Mouse (Mus musculus) gastrocnemius, adult 2 months (tissue): ENCODE data around the gene Gm21719. TPM values are rescaled to one million over a fixed set of nuclear protein-coding genes. Genes with fewer than 3 reads are reported as not detected.
"Not testable (repeated sequence)": the region's sequence is repeated elsewhere in the genome, so short reads cannot be mapped to it uniquely, and the experiment has no call there.

Experiments
- DNase-seq: peaks from one replicate; pipeline ENCODE4 v3.0.0; 2022
- H3K27ac ChIP-seq: fragments of 200-600 bp; 2 replicates; pipeline ENCODE4 v1.8.1; 2022; ENCODE audit warnings: mild to moderate bottlenecking
- H3K4me3 ChIP-seq: fragments of 200-600 bp; 2 replicates; pipeline ENCODE4 v1.8.1; 2022; ENCODE audit warnings: mild to moderate bottlenecking, moderate library complexity
- intact Hi-C: fragments of 180-260 bp; cut with DNase I; formaldehyde crosslinking; loops from one replicate; pipeline ENCODE4 v1.15.1; 2025
- long read RNA-seq, 2 experiments: library from polyadenylated mRNA; stranded (forward); transcript quantifications; one replicate each; pipeline ENCODE4 v2.0.0; 2021
- total RNA-seq, 2 experiments: library from RNA; stranded (reverse); gene quantifications; 2 replicates each; pipeline ENCODE4 v1.2.3; 2021

Gm21719 gene
- not detected for total RNA-seq
- long read RNA-seq, experiment 1, result 0 reads
- long read RNA-seq, experiment 2, result 0 reads

- DNase-seq, H3K27ac ChIP-seq, intact Hi-C loops, H3K4me3 ChIP-seq: not testable (repeated sequence)
Measured at GRCm38 (mm10) chrY:6682772-6683171, at the start of gene Gm21719. Gene Gm21719, minus strand, starts transcription at chrY:6682872.

Other genes starting within 250 kb of the Gm21719 start
- not detected for gene Gm28919, start 99.3 kb downstream of the Gm21719 start, total RNA-seq
- gene Gm20830, start 235.4 kb upstream of the Gm21719 start, total RNA-seq, result not detected